Mouse (Mus musculus) splenic B cell, adult 2 months (primary cell): ENCODE data around the gene Cacng8.
"Not testable (repeated sequence)": the region's sequence is repeated elsewhere in the genome, so short reads cannot be mapped to it uniquely, and the experiment has no call there.

Source experiments
- DNase-seq: peaks from one replicate; pipeline ENCODE4 v3.0.0-alpha.2; 2011; ENCODE audit warnings: low read depth, low spot score
- H3K27me3 ChIP-seq: 2 replicates; pipeline ENCODE4 v1.6.1; 2012; ENCODE audit warnings: mild to moderate bottlenecking, low read length, moderate library complexity, mixed read lengths; ENCODE audit not compliant: control insufficient read depth, poor library complexity, insufficient read depth, severe bottlenecking
- H3K36me3 ChIP-seq: 2 replicates; pipeline ENCODE4 v1.6.1; 2012; ENCODE audit warnings: mild to moderate bottlenecking, low read length, moderate library complexity, mixed read lengths; ENCODE audit not compliant: control insufficient read depth, poor library complexity, insufficient read depth, severe bottlenecking

Gene Cacng8

DNA sequence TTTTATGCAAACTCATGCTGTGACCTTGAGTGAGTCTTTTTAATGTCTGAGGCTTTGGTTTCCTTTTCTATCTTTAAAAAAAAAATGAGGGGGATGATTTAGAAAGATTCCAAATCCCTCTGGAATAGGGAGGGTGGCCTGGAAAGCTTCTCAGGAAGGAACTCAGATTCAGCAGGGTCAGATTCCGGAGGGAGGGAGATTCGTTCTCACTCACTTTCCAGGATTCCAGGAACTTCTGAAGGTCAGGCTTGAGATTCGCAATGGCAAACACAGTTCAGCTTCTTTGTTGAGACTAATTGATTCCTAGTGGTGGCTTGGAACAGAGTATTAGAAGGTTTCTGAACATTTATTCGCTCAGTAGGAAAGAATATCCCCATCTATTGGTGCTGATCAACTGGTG lies 20.1 kb upstream of the Cacng8 start:
- no peak for DNase-seq
- H3K36me3 ChIP-seq: no peaks in the 10 kb centered on the region
- no peaks in the 10 kb centered on the region for H3K27me3 ChIP-seq

- no peaks in the 10 kb centered on the region for H3K27me3 ChIP-seq
Observed at GRCm38 (mm10) chr7:3372376-3372775, 18.1 kb upstream of the Cacng8 start.

GRCm38 (mm10) chr7:3373754-3374153 lies 16.7 kb upstream of the Cacng8 start:
- H3K36me3 ChIP-seq: no peaks in the 10 kb centered on the region
- no peak for DNase-seq

More at GRCm38 (mm10) chr7:3372376-3372775, 18.1 kb upstream of the Cacng8 start:
- no peaks in the 10 kb centered on the region for H3K36me3 ChIP-seq
- no peak for DNase-seq

GRCm38 (mm10) chr7:3376831-3377230 lies 13.7 kb upstream of the Cacng8 start:
- Histone ChIP-seq H3K27me3 (no peaks in the 10 kb centered on the region), H3K36me3 (no peaks in the 10 kb centered on the region)
- peak; percentile 50 for DNase-seq

More at GRCm38 (mm10) chr7:3373754-3374153, 16.7 kb upstream of the Cacng8 start:
- no peaks in the 10 kb centered on the region for H3K27me3 ChIP-seq

DNA sequence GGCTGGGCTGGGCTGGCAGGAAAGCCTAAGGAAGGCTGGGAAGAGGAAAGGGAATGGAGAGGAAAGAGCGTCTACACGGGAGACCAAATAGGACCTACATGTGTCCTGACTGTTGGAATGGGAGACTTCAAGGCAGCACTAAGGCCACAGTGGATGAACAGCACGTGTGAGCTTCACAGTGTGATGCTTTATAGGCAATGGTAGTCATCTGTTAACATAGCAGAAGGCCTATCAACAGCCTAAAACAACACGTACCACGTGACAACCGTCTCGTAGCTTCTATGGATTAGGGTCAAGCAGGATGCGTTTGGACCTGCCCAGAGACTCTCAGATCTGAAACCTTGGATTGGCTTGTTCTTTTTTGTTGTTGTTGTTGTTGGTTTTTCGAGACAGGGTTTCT lies 8.4 kb upstream of the Cacng8 start:
- Histone ChIP-seq H3K27me3 (no peaks in the 10 kb centered on the region), H3K36me3 (no peaks in the 10 kb centered on the region)
- DNase-seq: no peak

DNA sequence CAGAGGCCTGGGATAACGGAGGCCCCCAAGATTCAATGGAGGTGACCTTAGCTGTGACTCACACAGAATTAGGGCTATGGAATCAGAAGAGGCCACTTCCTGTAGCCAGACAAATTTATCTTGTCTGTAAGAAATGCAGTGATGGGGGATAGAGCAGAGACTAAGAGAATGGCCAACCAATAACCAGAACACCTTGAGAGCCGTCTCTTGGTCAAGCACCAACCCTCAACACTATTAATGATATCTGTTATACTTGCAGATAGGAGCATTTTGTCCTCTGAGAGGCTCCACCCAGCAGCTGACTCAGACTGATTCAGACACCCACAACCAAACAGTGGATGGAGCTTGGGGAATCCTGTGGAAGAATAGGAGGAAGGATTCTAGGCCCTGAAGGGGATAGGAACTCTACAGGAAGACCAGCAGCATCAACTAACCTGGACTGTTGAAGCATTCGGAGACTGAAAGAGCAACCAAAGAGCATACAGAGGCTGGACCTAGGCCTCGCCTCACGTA lies 5.6 kb upstream of the Cacng8 start:
- DNase-seq: no peak
- H3K36me3 ChIP-seq: no peaks in the 10 kb centered on the region

DNA sequence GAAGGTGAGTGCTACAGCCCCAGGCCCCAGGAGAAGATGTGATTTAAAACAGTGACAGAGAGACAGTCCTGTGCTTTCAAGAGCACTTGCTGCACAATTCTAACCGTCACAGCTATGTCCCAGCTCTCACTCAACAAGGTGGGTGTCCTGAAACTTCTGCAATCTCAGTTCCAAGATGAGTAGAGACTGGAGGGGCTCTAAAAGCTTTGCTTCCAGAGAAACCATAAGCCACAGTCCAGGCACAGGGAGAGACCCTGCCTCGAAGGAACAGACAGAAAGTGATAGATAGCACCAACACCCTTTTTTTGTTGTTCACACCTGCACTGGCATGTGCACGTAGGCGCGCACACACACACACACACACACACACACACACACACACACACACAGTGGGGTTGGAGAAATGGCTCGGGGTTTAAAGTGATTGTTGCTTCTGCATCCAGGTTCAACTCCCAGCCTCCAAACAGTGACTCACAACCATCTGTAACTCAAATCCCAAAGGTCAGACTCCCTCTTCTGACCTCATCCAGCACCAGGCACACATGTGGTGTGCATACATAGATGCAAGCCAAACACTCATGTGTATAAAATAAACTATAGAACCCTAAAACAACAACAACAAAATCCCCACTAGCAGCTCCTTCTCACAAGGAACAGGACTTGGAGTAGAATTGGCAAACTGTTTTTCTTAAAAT lies 4.3 kb upstream of the Cacng8 start:
- no peaks in the 10 kb centered on the region for H3K36me3 ChIP-seq
- no peak for DNase-seq
- no peaks in the 10 kb centered on the region; the same call in 1 of the 2 replicates for H3K27me3 ChIP-seq

More for the DNA sequence above, 5.6 kb upstream of the Cacng8 start:
- H3K27me3 ChIP-seq: no peaks in the 10 kb centered on the region

DNA sequence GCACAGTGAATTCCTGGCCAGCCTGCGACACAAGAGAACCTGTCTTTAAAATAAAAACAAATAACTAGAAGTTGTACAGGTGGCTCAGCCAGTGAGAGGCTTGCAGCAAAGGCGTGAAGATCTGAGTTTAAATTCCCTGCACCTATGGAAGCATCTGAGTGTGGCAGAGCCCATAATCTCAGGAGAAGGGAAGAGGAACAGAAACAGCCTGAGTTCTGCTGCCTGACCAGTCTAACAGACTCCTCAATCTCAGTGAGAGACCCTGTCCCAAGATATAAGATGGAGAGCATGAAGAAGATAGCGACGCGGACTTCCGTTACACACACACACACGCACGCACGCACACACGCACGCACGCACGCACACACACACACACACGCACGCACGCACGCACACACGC lies 2.7 kb upstream of the Cacng8 start:
- H3K27me3 ChIP-seq: no peaks in the 10 kb centered on the region; the same call in 1 of the 2 replicates
- no peak for DNase-seq
- H3K36me3 ChIP-seq: no peaks in the 10 kb centered on the region

DNA sequence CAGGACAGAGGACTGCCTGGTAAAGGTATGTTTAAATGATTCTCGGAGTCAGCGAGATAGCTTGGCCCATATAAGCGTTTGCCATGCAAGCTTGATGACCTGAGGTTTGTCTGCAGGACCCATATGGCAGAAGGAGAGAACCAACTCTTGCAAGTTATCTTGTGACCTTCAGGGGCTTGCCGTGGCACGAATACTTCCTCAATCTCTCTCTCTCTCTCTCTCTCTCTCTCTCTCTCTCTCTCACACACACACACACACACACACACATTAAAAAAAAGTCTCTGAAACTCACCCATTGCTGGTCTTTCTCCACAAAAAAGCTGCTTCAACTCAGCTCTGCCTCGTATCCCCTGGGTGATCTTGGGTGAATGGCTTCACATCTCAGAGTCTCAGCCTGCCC lies 1.6 kb upstream of the Cacng8 start:
- DNase-seq: no peak
- Histone ChIP-seq H3K27me3 (no peaks in the 10 kb centered on the region; the same call in 1 of the 2 replicates), H3K36me3 (no peaks in the 10 kb centered on the region)

DNA sequence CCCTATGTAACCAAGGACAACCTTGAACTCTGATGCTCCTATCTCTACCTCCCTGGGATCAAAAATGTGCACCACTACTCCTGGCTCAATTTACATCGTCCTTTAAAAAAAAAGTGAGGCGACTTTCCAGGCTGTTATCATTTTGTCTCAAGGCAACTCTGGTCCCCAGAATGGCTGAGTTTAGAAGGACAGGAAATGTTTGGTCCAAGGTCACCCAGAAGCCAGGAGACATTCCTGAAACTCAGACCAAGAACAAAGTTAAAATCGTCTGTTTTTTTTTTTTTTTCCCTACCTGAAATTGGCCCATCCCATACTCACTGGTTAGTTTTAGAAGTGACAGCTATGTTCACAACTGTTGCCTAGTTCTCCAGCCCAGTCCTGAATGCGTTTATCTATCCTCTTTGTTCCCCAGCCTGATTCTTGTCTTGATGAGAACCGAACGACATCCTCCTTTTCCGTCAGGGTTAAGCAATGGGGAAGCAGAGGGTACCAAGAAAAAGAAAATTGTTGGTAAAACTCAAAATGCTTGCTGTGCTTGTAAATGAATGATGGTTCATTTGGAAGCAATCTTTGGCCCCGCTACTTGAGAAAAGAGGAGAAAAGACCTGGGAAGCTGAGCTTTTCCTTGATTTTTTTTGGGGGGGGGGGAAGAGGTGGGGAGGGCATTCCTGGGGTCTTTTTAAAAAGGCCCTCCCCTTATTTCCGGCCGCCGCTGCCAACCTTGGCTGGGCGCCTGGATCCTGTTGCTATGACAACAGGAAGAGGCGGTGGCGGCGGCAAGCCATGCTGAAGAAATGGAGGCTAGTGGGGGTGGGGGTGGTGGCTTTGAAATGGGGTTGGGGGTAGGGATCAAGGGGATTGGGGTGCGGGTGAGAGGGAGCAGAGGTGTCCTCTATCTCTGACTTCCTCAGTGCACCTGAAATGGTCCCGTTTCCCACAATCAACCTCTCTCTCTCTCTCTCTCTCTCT lies 755 bp upstream of the Cacng8 start:
- Histone ChIP-seq H3K27me3 (no peaks in the 10 kb centered on the region; the same call in 1 of the 2 replicates), H3K36me3 (no peaks in the 10 kb centered on the region)
- DNase-seq: no peak

- H3K36me3 ChIP-seq: no peaks in the 10 kb centered on the region
- H3K27me3 ChIP-seq: no peaks in the 10 kb centered on the region; the same call in 1 of the 2 replicates
- DNase-seq: no peak
Observed at GRCm38 (mm10) chr7:3391081-3391451, 583 bp downstream of the Cacng8 start.

GRCm38 (mm10) chr7:3391809-3392208 lies 1.3 kb downstream of the Cacng8 start:
- no peaks in the 10 kb centered on the region; the same call in 1 of the 2 replicates for H3K27me3 ChIP-seq
- no peak for DNase-seq
- no peaks in the 10 kb centered on the region for H3K36me3 ChIP-seq

DNA sequence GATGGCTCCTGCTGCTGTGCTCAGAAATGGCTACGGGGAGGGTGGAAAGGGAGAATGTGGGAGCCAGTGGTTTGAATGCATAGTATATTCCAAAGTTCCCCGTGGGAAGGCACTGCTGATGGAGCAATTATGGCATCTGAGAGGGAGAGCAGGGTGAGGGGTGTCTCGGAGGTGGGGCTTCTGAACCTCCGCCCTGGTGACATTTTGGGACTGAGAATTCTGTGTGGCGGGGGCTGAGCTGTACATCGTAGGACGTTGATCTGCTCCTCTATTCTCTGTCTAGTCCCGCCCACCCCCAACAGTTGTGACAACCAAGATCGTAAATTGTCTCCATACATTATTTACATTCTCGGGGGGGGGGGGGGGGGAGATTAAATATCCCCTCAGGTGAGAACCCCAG lies 6.9 kb downstream of the Cacng8 start:
- no peak for DNase-seq
- H3K27me3 ChIP-seq: no peaks in the 10 kb centered on the region
- H3K36me3 ChIP-seq: no peaks in the 10 kb centered on the region

DNA sequence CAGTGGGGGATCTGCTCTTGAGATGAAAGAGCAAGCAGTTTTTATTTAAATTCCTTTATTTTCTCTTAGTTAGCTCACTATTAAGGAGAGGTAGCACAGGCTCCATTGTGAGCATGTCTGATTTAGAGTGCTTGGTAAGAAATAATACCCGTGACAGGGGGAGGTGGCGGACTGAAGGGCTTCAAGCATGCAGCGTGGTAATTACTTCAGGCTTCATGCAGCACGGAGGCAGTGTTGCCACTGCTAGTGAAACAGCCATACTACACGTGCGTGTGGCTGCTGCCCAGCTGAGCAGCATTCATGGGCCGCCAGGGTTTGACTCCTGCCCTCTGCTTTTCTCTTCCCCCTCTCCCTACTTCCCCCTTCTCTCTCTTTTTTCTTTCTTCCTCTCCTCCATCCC lies 7.3 kb downstream of the Cacng8 start:
- Histone ChIP-seq H3K36me3 (no peaks in the 10 kb centered on the region), H3K27me3 (no peaks in the 10 kb centered on the region)
- DNase-seq: no peak

DNA sequence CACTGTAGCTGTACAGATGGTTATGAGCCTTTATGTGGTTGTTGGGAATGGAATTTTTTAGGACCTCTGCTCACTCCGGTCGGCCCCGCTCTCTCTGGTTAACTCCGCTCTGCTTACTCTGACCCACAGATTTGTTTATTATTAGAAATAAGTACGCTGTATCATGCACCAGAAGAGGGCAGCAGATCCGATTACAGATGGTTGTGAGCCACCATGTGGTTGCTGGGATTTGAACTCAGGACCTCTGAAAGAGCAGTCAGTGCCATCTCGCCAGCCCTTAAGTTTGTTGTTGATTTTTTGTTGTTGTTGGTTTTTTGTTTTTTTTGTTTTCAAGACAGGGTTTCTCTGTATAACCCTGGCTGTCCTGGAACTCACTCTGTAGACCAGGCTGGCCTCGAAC lies 7.9 kb downstream of the Cacng8 start:
- DNase-seq, H3K36me3 ChIP-seq, H3K27me3 ChIP-seq: not testable (repeated sequence)
